Mouse (Mus musculus): Measurements from ENCODE around the gene Slc39a11. TPM values are rescaled to one million over a fixed set of nuclear protein-coding genes. Genes with fewer than 3 reads are reported as not detected.

Gene Slc39a11
- total RNA-seq, 2 experiments from 2014 or later, result 3.6 TPM

GRCm38 (mm10) chr11:113253169-113253568 is 396.7 kb downstream of the Slc39a11 start:
- no peak for DNase-seq
- intact Hi-C loops (cut with DNase I; ENCODE audit: low total_unique reads), result no loop called here

- intact Hi-C loops (cut with DNase I; ENCODE audit: low total_unique reads), result no loop called here
- no peak for DNase-seq
Observed at GRCm38 (mm10) chr11:113251172-113251571, 398.7 kb downstream of the Slc39a11 start.

- intact Hi-C loops (cut with DNase I; ENCODE audit: low total_unique reads), result no loop called here
- no peak for DNase-seq
Observed at GRCm38 (mm10) chr11:113246475-113246874, 403.4 kb downstream of the Slc39a11 start.

- no peak for DNase-seq
- intact Hi-C loops (cut with DNase I; ENCODE audit: low total_unique reads), result no loop called here
Observed at GRCm38 (mm10) chr11:113245666-113246065, 404.2 kb downstream of the Slc39a11 start.

- intact Hi-C loops (cut with DNase I; ENCODE audit: low total_unique reads), result no loop called here
- no peak for DNase-seq
Observed at GRCm38 (mm10) chr11:113234432-113234831, 415.4 kb downstream of the Slc39a11 start.

GRCm38 (mm10) chr11:113232049-113232448 is 417.8 kb downstream of the Slc39a11 start:
- DNase-seq, result no peak
- intact Hi-C loops (cut with DNase I; ENCODE audit: low total_unique reads), result no loop called here

- DNase-seq, result no peak
- intact Hi-C loops (cut with DNase I; ENCODE audit: low total_unique reads), result no loop called here
Observed at GRCm38 (mm10) chr11:113230410-113231132, 419.3 kb downstream of the Slc39a11 start.

- intact Hi-C loops (cut with DNase I; ENCODE audit: low total_unique reads), result no loop called here
Observed at GRCm38 (mm10) chr11:113225748-113226147, 424.1 kb downstream of the Slc39a11 start.

GRCm38 (mm10) chr11:113223756-113224323 is 426.0 kb downstream of the Slc39a11 start:
- DNase-seq, result no peak
- intact Hi-C loops (cut with DNase I; ENCODE audit: low total_unique reads), result no loop called here

More at GRCm38 (mm10) chr11:113225748-113226147, 424.1 kb downstream of the Slc39a11 start:
- DNase-seq, result no peak

- intact Hi-C loops (cut with DNase I; ENCODE audit: low total_unique reads), result no loop called here
- no peak for DNase-seq
Observed at GRCm38 (mm10) chr11:113221267-113222195, 428.3 kb downstream of the Slc39a11 start.

GRCm38 (mm10) chr11:113220649-113221048 is 429.2 kb downstream of the Slc39a11 start:
- DNase-seq, result no peak
- intact Hi-C loops (cut with DNase I; ENCODE audit: low total_unique reads), result no loop called here

GRCm38 (mm10) chr11:113214741-113215140 is 435.1 kb downstream of the Slc39a11 start:
- intact Hi-C loops (cut with DNase I; ENCODE audit: low total_unique reads), result no loop called here
- no peak for DNase-seq

- intact Hi-C loops (cut with DNase I; ENCODE audit: low total_unique reads), result no loop called here
Observed at GRCm38 (mm10) chr11:113212390-113213025, 437.4 kb downstream of the Slc39a11 start.

GRCm38 (mm10) chr11:113209220-113209878 is 440.5 kb downstream of the Slc39a11 start:
- DNase-seq, result no peak
- intact Hi-C loops (cut with DNase I; ENCODE audit: low total_unique reads), result no loop called here

More at GRCm38 (mm10) chr11:113212390-113213025, 437.4 kb downstream of the Slc39a11 start:
- DNase-seq, result no peak

- DNase-seq, result no peak
- intact Hi-C loops (cut with DNase I; ENCODE audit: low total_unique reads), result no loop called here
Observed at GRCm38 (mm10) chr11:113208521-113209072, 441.3 kb downstream of the Slc39a11 start.

GRCm38 (mm10) chr11:113207966-113208365 is 441.9 kb downstream of the Slc39a11 start:
- no peak for DNase-seq
- intact Hi-C loops (cut with DNase I; ENCODE audit: low total_unique reads), result no loop called here

- DNase-seq, result no peak
- intact Hi-C loops (cut with DNase I; ENCODE audit: low total_unique reads), result no loop called here
Observed at GRCm38 (mm10) chr11:113206099-113206498, 443.8 kb downstream of the Slc39a11 start.

GRCm38 (mm10) chr11:113203008-113203407 is 446.9 kb downstream of the Slc39a11 start:
- intact Hi-C loops (cut with DNase I; ENCODE audit: low total_unique reads), result no loop called here
- DNase-seq, result no peak

GRCm38 (mm10) chr11:113201470-113201997 is 448.3 kb downstream of the Slc39a11 start:
- DNase-seq, result peak; percentile 57
- intact Hi-C loops (cut with DNase I; ENCODE audit: low total_unique reads), result no loop called here
